Mouse (Mus musculus) heart, embryonic 11.5 days (tissue): ENCODE results near the gene Pi16. TPM values are rescaled to one million over a fixed set of nuclear protein-coding genes. Genes with fewer than 3 reads are reported as not detected.
"Not testable (repeated sequence)": the region's sequence is repeated elsewhere in the genome, so short reads cannot be mapped to it uniquely, and the experiment has no call there.

Source experiments
- ATAC-seq: fragments of 200-750 bp; cut with Nextera tagmentation; replicated peaks from 2 replicates; pipeline ENCODE4 v1.8.0; 2017; ENCODE audit warnings: moderate library complexity; ENCODE audit not compliant: insufficient number of reproducible peaks, low FRiP score, low TSS enrichment
- H3K27ac ChIP-seq: fragments of 300-500 bp; sonication (generic); 2 replicates; pipeline ENCODE4 v1.5.1; 2014; ENCODE audit warnings: mild to moderate bottlenecking, low read depth, low read length
- H3K27me3 ChIP-seq: fragments of 300-500 bp; sonication (generic); 2 replicates; pipeline ENCODE4 v1.6.1; 2014; ENCODE audit warnings: mild to moderate bottlenecking, low read length, mixed read lengths; ENCODE audit not compliant: control insufficient read depth, insufficient read depth
- H3K36me3 ChIP-seq: fragments of 300-500 bp; sonication (generic); 2 replicates; pipeline ENCODE4 v1.6.1; 2014; ENCODE audit warnings: mild to moderate bottlenecking, low read length, moderate library complexity, mixed read lengths; ENCODE audit not compliant: control insufficient read depth, insufficient read depth
- H3K4me1 ChIP-seq: fragments of 300-500 bp; sonication (generic); 2 replicates; pipeline ENCODE4 v1.6.1; 2014; ENCODE audit warnings: low read length; ENCODE audit not compliant: control insufficient read depth, insufficient read depth
- H3K4me2 ChIP-seq: fragments of 300-500 bp; sonication (generic); 2 replicates; pipeline ENCODE4 v1.6.1; 2014; ENCODE audit warnings: mild to moderate bottlenecking, moderate library complexity
- H3K4me3 ChIP-seq: fragments of 300-500 bp; sonication (generic); 2 replicates; pipeline ENCODE4 v1.5.1; 2014; ENCODE audit warnings: low read depth, low read length
- H3K9ac ChIP-seq: fragments of 300-500 bp; sonication (generic); 2 replicates; pipeline ENCODE4 v1.6.1; 2014; ENCODE audit warnings: mild to moderate bottlenecking, low read depth, low read length, moderate library complexity
- H3K9me3 ChIP-seq: fragments of 300-500 bp; sonication (generic); replicated peaks from 2 replicates; pipeline ENCODE4 v1.6.1; 2016; ENCODE audit warnings: low read length; ENCODE audit not compliant: control insufficient read depth
- WGBS: fragments of 180-500 bp; shearing (Covaris S2); extraction: QIAGEN DNeasy Blood & Tissue Kit; methylation state at CpG from one replicate; pipeline ENCODE4 v1.1.7; 2014; ENCODE audit not compliant: insufficient replicate concordance; 5-methylcytosine and 5-hydroxymethylcytosine counted together
- polyA plus RNA-seq: library from polyadenylated mRNA; unstranded; fragments of >200 nt; fragmentation: Nextera tagmentation; extraction: Ambion mirVana; gene quantifications from 2 replicates; pipeline ENCODE4 v1.2.1, GENCODE M21; 2014

Pi16 gene
- polyA plus RNA-seq, 1 experiment from 2014 or later: 1.7 TPM

GRCm38 (mm10) chr17:29342010-29342910 is 24.8 kb downstream of the Pi16 start:
- H3K4me3 ChIP-seq: 0 out of 2 replicates have a peak overlapping the region, but pooled peaks have one; percentile 8
- peak overlapping the region; percentile 68 for H3K9ac ChIP-seq
- peaks cover 38% of the 10 kb centered on the region for H3K4me1 ChIP-seq
- peak overlapping the region; percentile 49 for H3K4me2 ChIP-seq
- 21% methylated on average over 13 of the region's 13 CpGs for WGBS
- H3K27me3 ChIP-seq: no peaks in the 10 kb centered on the region
- no peaks in the 10 kb centered on the region for H3K9me3 ChIP-seq
- H3K36me3 ChIP-seq: peaks cover 23% of the 10 kb centered on the region
- H3K27ac ChIP-seq: peak overlapping the region; percentile 94
- ATAC-seq: peak; percentile 74; the same call in 1 of the 2 replicates

DNA sequence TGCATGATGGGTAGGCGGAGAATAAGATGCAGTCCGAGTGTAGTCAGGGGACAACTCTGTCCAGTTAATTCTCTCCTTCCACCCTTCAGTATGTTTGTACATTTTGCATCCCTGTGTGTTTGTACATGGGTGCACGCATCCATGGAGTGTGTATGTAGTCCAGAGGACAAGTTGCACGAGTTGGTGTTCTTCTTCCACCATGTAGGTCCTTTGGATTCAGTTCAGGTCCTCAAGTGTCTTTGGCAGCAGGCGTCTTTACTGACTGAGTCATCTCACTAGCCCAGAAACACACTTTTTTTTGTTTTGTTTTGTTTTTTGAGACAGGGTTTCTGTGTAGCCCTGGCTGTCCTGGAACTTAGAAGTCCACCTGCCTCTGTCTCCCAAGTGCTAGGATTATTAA is 25.8 kb downstream of the Pi16 start:
- no peak for ATAC-seq
- no peaks in the 10 kb centered on the region for H3K9me3 ChIP-seq
- no peak overlapping the region for H3K9ac ChIP-seq
- H3K4me3 ChIP-seq: no peak overlapping the region
- H3K4me2 ChIP-seq: no peak overlapping the region
- peaks cover 17% of the 10 kb centered on the region for H3K36me3 ChIP-seq
- 87% methylated on average over 5 of the region's 5 CpGs for WGBS
- H3K27me3 ChIP-seq: no peaks in the 10 kb centered on the region
- 0 out of 2 replicates have a peak overlapping the region, but pooled peaks have one; percentile 94 for H3K27ac ChIP-seq
- peaks cover 41% of the 10 kb centered on the region for H3K4me1 ChIP-seq

GRCm38 (mm10) chr17:29345272-29345671 is 27.8 kb downstream of the Pi16 start:
- H3K27me3 ChIP-seq: no peaks in the 10 kb centered on the region
- peaks cover 41% of the 10 kb centered on the region for H3K4me1 ChIP-seq
- no peaks in the 10 kb centered on the region for H3K9me3 ChIP-seq
- H3K27ac ChIP-seq: no peak overlapping the region
- H3K4me2 ChIP-seq: no peak overlapping the region
- WGBS: 83% methylated on average over 12 of the region's 12 CpGs
- no peak overlapping the region; the same call in 1 of the 2 replicates for H3K4me3 ChIP-seq
- ATAC-seq: no peak
- no peak overlapping the region for H3K9ac ChIP-seq
- peaks cover 4% of the 10 kb centered on the region; the same call in 1 of the 2 replicates for H3K36me3 ChIP-seq

DNA sequence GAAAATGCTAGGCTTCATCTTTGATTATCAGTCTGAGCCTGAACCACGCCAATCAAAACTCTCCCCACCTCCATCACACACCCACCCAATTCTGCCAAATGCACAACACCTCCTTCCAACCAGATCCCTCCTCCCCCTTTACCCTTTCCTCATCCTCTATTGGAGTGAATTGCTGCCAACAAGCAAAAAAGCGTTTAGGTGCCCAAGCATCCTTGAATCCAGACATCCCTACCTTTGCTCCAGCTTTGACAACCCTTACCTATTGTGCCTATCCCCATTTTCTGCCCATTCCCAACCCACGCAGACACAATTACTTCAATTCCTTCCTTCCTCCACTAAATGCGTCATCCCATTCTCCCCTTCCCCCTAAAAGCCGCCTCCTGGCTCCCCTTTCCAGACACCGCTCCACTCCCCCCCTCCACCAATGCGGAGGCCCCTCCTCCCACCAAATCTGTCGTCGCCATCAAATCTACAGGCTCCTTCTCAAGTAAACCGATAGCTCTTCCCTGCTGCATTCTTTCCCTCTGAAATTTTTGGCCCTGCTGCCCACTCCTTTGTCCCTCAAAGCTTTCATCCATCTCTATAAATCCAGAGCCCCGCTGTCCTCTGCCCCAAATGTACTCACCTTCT is 29.1 kb downstream of the Pi16 start:
- Histone ChIP-seq H3K36me3 (peaks cover 3% of the 10 kb centered on the region; the same call in 1 of the 2 replicates), H3K9me3 (no peaks in the 10 kb centered on the region), H3K4me1 (peaks cover 30% of the 10 kb centered on the region), H3K4me3 (peak overlapping the region; percentile 87), H3K27ac (peak overlapping the region; percentile 75), H3K27me3 (no peaks in the 10 kb centered on the region), H3K9ac (peak overlapping the region; percentile 83), H3K4me2 (peak overlapping the region; percentile 82)
- 2% methylated on average over 11 of the region's 11 CpGs for WGBS
- ATAC-seq: no peak

DNA sequence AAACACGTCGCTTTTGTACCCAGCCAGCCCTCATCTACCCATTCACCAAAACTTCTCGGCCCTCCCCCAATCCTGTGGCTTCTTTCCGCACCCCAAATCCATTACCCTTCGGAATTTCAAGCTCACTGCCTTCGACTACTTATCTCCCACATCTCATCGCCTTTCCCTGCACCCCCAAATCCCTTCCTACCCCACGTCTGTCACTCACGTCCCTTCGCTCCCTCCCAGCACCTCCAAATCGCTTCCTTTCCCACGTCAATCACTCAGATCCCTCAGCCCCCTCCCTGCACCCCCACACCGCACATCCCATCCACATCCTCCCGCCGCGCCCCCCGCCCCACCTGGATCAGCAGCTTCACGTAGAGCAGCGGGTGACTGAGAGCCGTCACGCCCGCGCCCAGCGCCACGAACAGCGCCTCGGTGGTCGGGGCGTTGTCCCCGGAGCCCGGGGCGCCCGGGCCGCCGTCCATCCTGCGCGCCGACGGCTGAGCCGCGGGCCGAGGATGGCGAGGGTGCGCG is 29.7 kb downstream of the Pi16 start:
- peak overlapping the region; percentile 82 for H3K4me2 ChIP-seq
- peak overlapping the region; percentile 75 for H3K27ac ChIP-seq
- H3K9ac ChIP-seq: peak overlapping the region; percentile 83
- peak overlapping the region; percentile 87 for H3K4me3 ChIP-seq
- under 1% methylated on average over 43 of the region's 45 CpGs for WGBS
- H3K4me1 ChIP-seq: peaks cover 24% of the 10 kb centered on the region
- peak; percentile 8; the same call in 1 of the 2 replicates for ATAC-seq
- no peaks in the 10 kb centered on the region for H3K27me3 ChIP-seq
- H3K36me3 ChIP-seq: peaks cover 3% of the 10 kb centered on the region; the same call in 1 of the 2 replicates
- no peaks in the 10 kb centered on the region for H3K9me3 ChIP-seq

DNA sequence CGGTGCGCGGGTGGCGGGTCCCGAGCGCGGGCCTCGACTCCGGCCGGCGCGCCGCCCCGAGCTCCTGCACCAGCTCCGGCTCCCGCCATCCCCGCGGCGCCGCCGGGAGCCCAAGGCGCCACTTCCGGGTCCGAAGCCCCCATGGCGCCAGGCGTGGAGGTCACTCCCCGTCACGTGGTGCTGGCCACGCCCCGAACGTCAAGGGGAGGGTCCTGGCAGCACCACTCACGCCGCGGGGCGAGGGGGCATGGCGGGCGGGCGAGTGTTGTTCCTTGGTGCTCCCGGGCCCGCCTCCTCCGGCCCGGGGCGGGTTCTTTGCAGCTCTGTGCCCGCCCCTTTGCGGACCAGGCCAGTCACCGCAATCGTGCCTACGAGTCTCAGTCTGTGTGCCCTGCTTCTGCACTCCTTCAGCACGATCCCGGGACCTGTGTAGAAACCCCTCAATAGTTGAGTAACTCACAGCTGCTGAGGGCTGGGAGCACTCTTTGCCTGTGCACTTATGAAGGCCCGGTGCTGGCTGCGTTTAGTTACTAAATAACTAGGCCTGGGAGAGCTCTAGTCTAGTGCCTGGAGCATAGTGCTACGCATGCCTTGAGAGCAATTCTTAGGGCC is 30.3 kb downstream of the Pi16 start, which contains the start of gene Mtch1:
Gene Mtch1 (minus strand): TSS at position 290 of the 612 bp plus-strand sequence.
- Histone ChIP-seq H3K4me1 (peaks cover 19% of the 10 kb centered on the region), H3K9me3 (no peaks in the 10 kb centered on the region), H3K27me3 (no peaks in the 10 kb centered on the region), H3K4me2 (peak within 1 kb of the TSS; percentile 82), H3K4me3 (peak within 1 kb of the TSS; percentile 87), H3K36me3 (peaks cover 3% of the 10 kb centered on the region; the same call in 1 of the 2 replicates), H3K9ac (peak within 1 kb of the TSS; percentile 83), H3K27ac (peak within 1 kb of the TSS; percentile 75)
- WGBS: 1% methylated on average over 41 of the region's 53 CpGs
- peak; percentile 94 for ATAC-seq

DNA sequence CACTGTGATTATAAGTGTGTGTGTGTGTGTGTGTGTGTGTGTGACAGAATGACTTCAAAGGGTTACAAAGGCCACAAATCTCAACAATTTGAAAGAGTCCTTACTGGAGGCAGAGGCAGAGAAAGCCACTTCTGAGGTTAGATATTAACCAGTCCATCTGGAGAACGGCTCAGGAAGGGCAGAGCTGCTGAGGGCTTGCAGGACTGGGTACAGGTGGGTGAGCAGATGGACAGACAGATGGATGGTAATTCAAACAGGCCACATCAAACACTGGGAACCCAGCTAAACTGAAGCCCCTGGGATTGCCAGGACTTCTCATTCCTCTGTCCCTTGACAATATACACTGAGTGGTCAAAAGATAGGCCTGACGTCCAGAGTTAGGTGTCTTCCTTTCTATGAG is 31.5 kb downstream of the Pi16 start:
- peaks cover 3% of the 10 kb centered on the region; the same call in 1 of the 2 replicates for H3K36me3 ChIP-seq
- H3K27me3 ChIP-seq: no peaks in the 10 kb centered on the region
- H3K4me1 ChIP-seq: peaks cover 14% of the 10 kb centered on the region
- H3K27ac ChIP-seq: no peak overlapping the region
- WGBS: 72% methylated on average over 2 of the region's 2 CpGs
- no peak for ATAC-seq
- H3K4me3 ChIP-seq: no peak overlapping the region
- no peak overlapping the region for H3K4me2 ChIP-seq
- H3K9ac ChIP-seq: no peak overlapping the region
- no peaks in the 10 kb centered on the region for H3K9me3 ChIP-seq

GRCm38 (mm10) chr17:29351056-29351455 is 33.6 kb downstream of the Pi16 start:
- H3K4me1 ChIP-seq: peaks cover 20% of the 10 kb centered on the region
- 80% methylated on average over 5 of the region's 5 CpGs for WGBS
- not testable (repeated sequence) for H3K36me3 ChIP-seq, H3K4me2 ChIP-seq, H3K9me3 ChIP-seq, H3K9ac ChIP-seq, H3K27ac ChIP-seq, ATAC-seq, H3K27me3 ChIP-seq, H3K4me3 ChIP-seq
